Comparison of ENCODE assay signal across 21 mouse cellular contexts in the genomic region with DNA sequence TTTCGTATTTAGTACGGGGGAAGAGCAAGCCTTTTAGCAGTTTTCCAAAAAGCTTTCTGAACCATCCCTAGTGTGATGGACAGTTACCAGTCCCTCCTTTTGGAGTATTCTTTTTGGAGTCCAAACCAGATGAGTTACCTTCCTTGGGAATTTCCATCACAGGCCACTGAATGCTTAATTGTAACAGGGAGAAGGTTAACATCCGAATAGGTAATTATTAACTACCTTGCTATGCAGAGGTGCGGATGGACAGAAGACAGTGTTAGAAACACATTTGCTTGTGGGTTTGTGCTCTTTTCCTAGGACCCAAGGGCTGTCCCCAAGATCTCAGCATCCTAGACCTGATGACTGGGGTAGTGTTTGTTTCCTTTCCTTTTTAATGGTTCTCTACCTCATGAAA.
DNase-seq lines count a peak whose midpoint lies in the region; ATAC-seq lines count a peak whose summit lies in the region.
"Had no signal": no experiment of that assay in that cellular context is flagged by ENCODE, and none has a peak within 500 bp of the region (broad histone marks: within the 10 kb centered on the region; RNA-seq: fewer than 3 reads in every experiment).

No protein-coding gene starts in this region.

- no peaks in the 10 kb centered on the region for H3K27me3 ChIP-seq in kidney, embryonic 16.5 days (ENCODE audit: insufficient read depth, low read length)
- H3K27me3 ChIP-seq: hindbrain, embryonic 13.5 days had no signal

- 0 out of 2 replicates have a peak overlapping the region, but pooled peaks have one; percentile 4 for H3K4me2 ChIP-seq in kidney, embryonic 16.5 days (replicated peaks; ENCODE audit: low read depth, low read length)
- H3K4me2 ChIP-seq: hindbrain, embryonic 13.5 days had no signal

- WGBS in kidney, embryonic 16.5 days: 74% methylated on average over 4 of the region's 4 CpGs

- intact Hi-C loops in heart, postnatal 25 days (cut with DNase I): no loop called here

- 0 out of 2 replicates have a peak, but pooled peaks have one; percentile 24 for ATAC-seq in kidney, embryonic 16.5 days (ENCODE audit: low FRiP score, low TSS enrichment)
- ATAC-seq: CD4-positive, CD25-positive, alpha-beta regulatory T cell, adult 4 months; forebrain, embryonic 14.5 days had no signal

- no peak overlapping the region for H3K4me3 ChIP-seq in kidney, embryonic 16.5 days (ENCODE audit: low read length)
- H3K4me3 ChIP-seq: embryonic facial prominence, embryonic 10.5 days; heart, embryonic 10.5 days; hindbrain, embryonic 13.5 days had no signal

- H3K9ac ChIP-seq in kidney, embryonic 16.5 days (replicated peaks; ENCODE audit: low read length): no peak overlapping the region
- H3K9ac ChIP-seq: hindbrain, embryonic 13.5 days had no signal

- no peaks in the 10 kb centered on the region for H3K36me3 ChIP-seq in kidney, embryonic 16.5 days (ENCODE audit: insufficient read depth, low read length)
- H3K36me3 ChIP-seq: embryonic facial prominence, embryonic 10.5 days; G1E; heart, embryonic 10.5 days; hindbrain, embryonic 13.5 days had no signal

- peak; percentile 25 for DNase-seq in heart, adult 11 months
- no peak for DNase-seq in heart, postnatal 25 days (ENCODE audit: low spot score)
- DNase-seq in kidney, adult 9 months: peak; percentile 70
- no peak for DNase-seq in kidney, postnatal 10 days
- no peak for DNase-seq in frontal cortex, postnatal 25 days (ENCODE audit: low spot score in 2 of 2)
- DNase-seq in layer of hippocampus, adult 8-10 months (ENCODE audit: low spot score in 2 of 2): no peak
- DNase-seq: adrenal gland, adult 8-10 months; adrenal gland, postnatal 36 days; B cell, adult 2 months; cerebellum, adult 2 months; cerebellum, postnatal 10 days; gastrocnemius, postnatal 36 days; heart, adult 18-20 months; heart, postnatal 10 days had no signal

- no peaks in the 10 kb centered on the region for H3K9me3 ChIP-seq in kidney, embryonic 16.5 days (ENCODE audit: low read length)
- H3K9me3 ChIP-seq: embryonic facial prominence, embryonic 10.5 days; heart, embryonic 10.5 days; hindbrain, embryonic 13.5 days had no signal

- H3K27ac ChIP-seq in kidney, embryonic 16.5 days (ENCODE audit: low read length): peak overlapping the region; percentile 78
- H3K27ac ChIP-seq: embryonic facial prominence, embryonic 10.5 days; heart, embryonic 10.5 days; hindbrain, embryonic 13.5 days had no signal

- H3K4me1 ChIP-seq in kidney, embryonic 16.5 days (ENCODE audit: insufficient read depth, low read length): peaks cover 45% of the 10 kb centered on the region

Comparison
In these comparisons a context has a peak if more than half of its experiments do, and no peak if none do; other contexts are left out.
1. DNase-seq: peak in heart, adult 11 months (single experiment) and kidney, adult 9 months (single experiment); none in heart, postnatal 25 days (single experiment), kidney, postnatal 10 days (single experiment), frontal cortex, postnatal 25 days (0 of 2) and layer of hippocampus, adult 8-10 months (0 of 2).